ENCODE assay signal across 9 mouse cellular contexts in genomic region chr4:133519369-133519665, GRCm38 (mm10). TPM values are rescaled to one million over a fixed set of nuclear protein-coding genes. Genes with fewer than 3 reads are reported as not detected.
DNase-seq lines count a peak whose midpoint lies in the region; ATAC-seq lines count a peak whose summit lies in the region.
"Had no signal": no experiment of that assay in that cellular context is flagged by ENCODE, and none has a peak within 500 bp of the region (broad histone marks: within the 10 kb centered on the region; RNA-seq: fewer than 3 reads in every experiment).

No protein-coding gene starts in this region.

- DNase-seq in adrenal gland, adult 2 months = peak; percentile 41
- no peak for DNase-seq in adrenal gland, postnatal 4 days (ENCODE audit: low spot score in 2 of 2)
- DNase-seq in ovary, postnatal 36 days (ENCODE audit: low spot score) = peak; percentile 19
- DNase-seq in ovary, postnatal 14 days (ENCODE audit: low spot score) = no peak
- no peak for DNase-seq in limb, embryonic 10.5 days (ENCODE audit: low spot score)
- DNase-seq in retina, postnatal 1 day = no peak
- DNase-seq in spleen, postnatal 10 days (ENCODE audit: low spot score in 2 of 2) = no peak
- DNase-seq: cerebellum, adult 11 months had no signal

- 4% methylated on average over 25 of the region's 25 CpGs for WGBS in limb, embryonic 10.5 days
- 6% methylated on average over 25 of the region's 25 CpGs for WGBS in stomach, embryonic 15.5 days

- H3K4me1 ChIP-seq in limb, embryonic 10.5 days = peaks cover 9% of the 10 kb centered on the region
- 0 out of 2 replicates have a peak, but pooled peaks cover 8% of the 10 kb centered on the region for H3K4me1 ChIP-seq in stomach, embryonic 15.5 days

- H3K9ac ChIP-seq in stomach, embryonic 15.5 days = peak overlapping the region; percentile 53

- H3K4me3 ChIP-seq in limb, embryonic 10.5 days = peak overlapping the region; percentile 50
- peak overlapping the region; percentile 57 for H3K4me3 ChIP-seq in stomach, embryonic 15.5 days (replicated peaks)

- H3K4me2 ChIP-seq in stomach, embryonic 15.5 days = peak overlapping the region; percentile 58

- no peaks in the 10 kb centered on the region for H3K9me3 ChIP-seq in limb, embryonic 10.5 days (replicated peaks)
- no peaks in the 10 kb centered on the region for H3K9me3 ChIP-seq in stomach, embryonic 15.5 days

- H3K27ac ChIP-seq in limb, embryonic 10.5 days = peak overlapping the region; percentile 72; the same call in 1 of the 2 replicates
- peak overlapping the region; percentile 80; the same call in 1 of the 2 replicates for H3K27ac ChIP-seq in stomach, embryonic 15.5 days

- peaks cover 60% of the 10 kb centered on the region for H3K27me3 ChIP-seq in limb, embryonic 10.5 days (ENCODE audit: low read depth, poor library complexity, severe bottlenecking)
- H3K27me3 ChIP-seq in stomach, embryonic 15.5 days (replicated peaks) = peaks cover 20% of the 10 kb centered on the region

- ATAC-seq in stomach, embryonic 15.5 days (ENCODE audit: insufficient read depth, low FRiP score, low read depth) = no peak

- no peaks in the 10 kb centered on the region for H3K36me3 ChIP-seq in limb, embryonic 10.5 days
- H3K36me3 ChIP-seq in stomach, embryonic 15.5 days = no peaks in the 10 kb centered on the region

RNA-seq across cellular contexts. Expression of gene Kdf1, which starts 0.6 kb away (rescaled TPM):
- 1 to 10 TPM; 1.8 to 2.1 TPM for total RNA-seq in adrenal gland, adult 2 months (2021)
- 4.4 and 5.3 TPM in 2 replicates for polyA plus RNA-seq in adrenal gland, adult 2 months (2012; rRNA removed)
- 1 to 10 TPM; 5.0 to 8.0 TPM for total RNA-seq in adrenal gland, postnatal 4 days (2021)
- polyA plus RNA-seq in limb, embryonic 10.5 days (2016; fragmentation: Nextera tagmentation; extraction: Ambion mirVana) = 6.7 and 8.5 TPM in 2 replicates
- 31.5 and 38.6 TPM in 2 replicates for polyA plus RNA-seq in stomach, embryonic 15.5 days (2015; fragmentation: Nextera tagmentation; extraction: Ambion mirVana)

RNA-seq across cellular contexts. Expression of gene Trnp1, which starts 21.0 kb away (rescaled TPM):
- 1 to 10 TPM; 4.4 to 7.5 TPM for total RNA-seq in adrenal gland, adult 2 months (2021)
- 7.4 and 11.4 TPM in 2 replicates for polyA plus RNA-seq in adrenal gland, adult 2 months (2012; rRNA removed)
- 1 to 10 TPM; 6.9 to 8.0 TPM for total RNA-seq in adrenal gland, postnatal 4 days (2021)
- 0.46 and 0.65 TPM in 2 replicates for polyA plus RNA-seq in limb, embryonic 10.5 days (2016; fragmentation: Nextera tagmentation; extraction: Ambion mirVana)
- polyA plus RNA-seq in stomach, embryonic 15.5 days (2015; fragmentation: Nextera tagmentation; extraction: Ambion mirVana) = 2.8 and 3.1 TPM in 2 replicates

RNA-seq across cellular contexts. Expression of gene Nudc, which starts 26.5 kb away (rescaled TPM):
- 100 to 1,000 TPM; 157 to 176 TPM for total RNA-seq in adrenal gland, adult 2 months (2021)
- 49.9 and 57.3 TPM in 2 replicates for polyA plus RNA-seq in adrenal gland, adult 2 months (2012; rRNA removed)
- total RNA-seq in adrenal gland, postnatal 4 days (2021) = 100 to 1,000 TPM; 129 to 136 TPM
- 493 and 582 TPM in 2 replicates for polyA plus RNA-seq in limb, embryonic 10.5 days (2016; fragmentation: Nextera tagmentation; extraction: Ambion mirVana)
- 291 and 292 TPM in 2 replicates for polyA plus RNA-seq in stomach, embryonic 15.5 days (2015; fragmentation: Nextera tagmentation; extraction: Ambion mirVana)

RNA-seq across cellular contexts. Expression of gene Nr0b2, which starts 33.9 kb away (rescaled TPM):
- total RNA-seq in adrenal gland, adult 2 months (2021) = 10 to 100 TPM; 39.9 to 65.5 TPM
- 251 and 295 TPM in 2 replicates for polyA plus RNA-seq in adrenal gland, adult 2 months (2012; rRNA removed)
- 10 to 100 TPM; 20.2 to 24.6 TPM for total RNA-seq in adrenal gland, postnatal 4 days (2021)
- 0.13 TPM in 1 of 2 replicates, not detected in the other for polyA plus RNA-seq in limb, embryonic 10.5 days (2016; fragmentation: Nextera tagmentation; extraction: Ambion mirVana)
- polyA plus RNA-seq in stomach, embryonic 15.5 days (2015; fragmentation: Nextera tagmentation; extraction: Ambion mirVana) = 10.4 and 11.2 TPM in 2 replicates

RNA-seq across cellular contexts. Expression of gene Tent5b, which starts 39.4 kb away (rescaled TPM):
- 10 to 100 TPM in 1 of 2 experiments, 1 to 10 TPM in 1; 1.7 to 14.7 TPM for total RNA-seq in adrenal gland, adult 2 months (2021)
- 3.0 and 7.2 TPM in 2 replicates for polyA plus RNA-seq in adrenal gland, adult 2 months (2012; rRNA removed)
- total RNA-seq in adrenal gland, postnatal 4 days (2021) = under 1 TPM; 0.73 to 0.78 TPM
- 0.68 and 1.1 TPM in 2 replicates for polyA plus RNA-seq in limb, embryonic 10.5 days (2016; fragmentation: Nextera tagmentation; extraction: Ambion mirVana)
- 2.4 and 4.1 TPM in 2 replicates for polyA plus RNA-seq in stomach, embryonic 15.5 days (2015; fragmentation: Nextera tagmentation; extraction: Ambion mirVana)

Comparison
In these comparisons a context has a peak if more than half of its experiments do, and no peak if none do; other contexts are left out.
1. DNase-seq: peak in adrenal gland, adult 2 months (single experiment) and ovary, postnatal 36 days (single experiment); none in adrenal gland, postnatal 4 days (0 of 2), ovary, postnatal 14 days (single experiment), limb, embryonic 10.5 days (single experiment), retina, postnatal 1 day (single experiment) and spleen, postnatal 10 days (0 of 2).